Mouse (Mus musculus): ENCODE measurements around the gene Ablim2. TPM values are rescaled to one million over a fixed set of nuclear protein-coding genes. Genes with fewer than 3 reads are reported as not detected.
A peak's percentile ranks its signal among the peaks of the same experiment; 100 is the strongest.

Gene Ablim2
- polyA plus RNA-seq, 3 experiments from 2014 or later: 1.8 to 2.1 (median 1.8) TPM

GRCm38 (mm10) chr5:35889641-35890040, 132.0 kb downstream of the Ablim2 start:
- no peak for ATAC-seq

GRCm38 (mm10) chr5:35890985-35891730, 133.5 kb downstream of the Ablim2 start:
- no peak for ATAC-seq

- no peak for ATAC-seq
These were observed 134.7 kb downstream of the Ablim2 start for GRCm38 (mm10) chr5:35892363-35892762.

- peak; percentile 93 for ATAC-seq
These were observed 135.6 kb downstream of the Ablim2 start, which contains the start of gene Afap1 for GRCm38 (mm10) chr5:35893093-35893804. TSS of gene Afap1 (plus strand) at chr5:35893319.

- no peak for ATAC-seq
These were observed 136.2 kb downstream of the Ablim2 start for GRCm38 (mm10) chr5:35893805-35894260.

GRCm38 (mm10) chr5:35894295-35895047, 136.8 kb downstream of the Ablim2 start:
- ATAC-seq: no peak

- ATAC-seq: no peak
These were observed 138.2 kb downstream of the Ablim2 start for GRCm38 (mm10) chr5:35895926-35896325.

- ATAC-seq: no peak
These were observed 138.9 kb downstream of the Ablim2 start for GRCm38 (mm10) chr5:35896556-35896955.

GRCm38 (mm10) chr5:35897147-35897546, 139.5 kb downstream of the Ablim2 start:
- no peak for ATAC-seq

- no peak for ATAC-seq
These were observed 140.4 kb downstream of the Ablim2 start for GRCm38 (mm10) chr5:35898114-35898513.

GRCm38 (mm10) chr5:35898994-35899393, 141.3 kb downstream of the Ablim2 start:
- ATAC-seq: no peak

GRCm38 (mm10) chr5:35900401-35901225, 142.9 kb downstream of the Ablim2 start:
- ATAC-seq: no peak

- ATAC-seq: no peak
These were observed 143.6 kb downstream of the Ablim2 start for GRCm38 (mm10) chr5:35901226-35901809.

GRCm38 (mm10) chr5:35903456-35903855, 145.8 kb downstream of the Ablim2 start:
- no peak for ATAC-seq

GRCm38 (mm10) chr5:35905283-35905682, 147.6 kb downstream of the Ablim2 start:
- ATAC-seq: no peak

- ATAC-seq: no peak
These were observed 149.4 kb downstream of the Ablim2 start for GRCm38 (mm10) chr5:35907090-35907489.

GRCm38 (mm10) chr5:35907633-35908426, 150.2 kb downstream of the Ablim2 start:
- no peak for ATAC-seq

GRCm38 (mm10) chr5:35908626-35909443, 151.2 kb downstream of the Ablim2 start:
- ATAC-seq: peak; percentile 46

- ATAC-seq: no peak
These were observed 158.1 kb downstream of the Ablim2 start for GRCm38 (mm10) chr5:35915629-35916300.

Data from inflammation-experienced regulatory T-cells, adult 6 months (primary cell).